Mouse (Mus musculus) brain, adult 2 months (tissue): ENCODE data around the gene Egln3.

Experiments
- DNase-seq: peaks from one replicate; pipeline ENCODE4 v3.0.0; 2011; ENCODE audit warnings: low read depth, low spot score

The Egln3 gene

DNA sequence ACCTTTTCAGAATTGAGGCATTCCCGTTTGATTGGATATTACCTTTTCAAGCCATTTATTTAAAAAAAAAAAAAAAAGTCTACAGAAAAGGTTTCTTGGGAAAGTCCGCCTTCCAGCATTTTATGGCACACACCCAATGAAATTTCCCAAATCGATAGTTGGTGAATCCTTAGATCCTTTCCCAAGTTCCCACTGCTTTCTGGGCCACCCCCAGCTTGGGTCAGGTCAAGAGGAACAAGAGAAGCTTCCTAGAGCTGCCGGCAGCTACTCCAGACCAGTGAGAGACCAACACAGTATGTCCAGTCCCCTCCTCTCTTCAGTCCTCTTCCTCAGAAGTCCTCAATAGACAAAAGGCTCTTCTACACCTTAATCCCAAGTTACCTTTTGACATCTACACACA lies 40.5 kb downstream of the Egln3 start:
- no peak for DNase-seq

- peak; percentile 35 for DNase-seq
These were observed 41.0 kb downstream of the Egln3 start for GRCm38 (mm10) chr12:54162637-54163131.

DNA sequence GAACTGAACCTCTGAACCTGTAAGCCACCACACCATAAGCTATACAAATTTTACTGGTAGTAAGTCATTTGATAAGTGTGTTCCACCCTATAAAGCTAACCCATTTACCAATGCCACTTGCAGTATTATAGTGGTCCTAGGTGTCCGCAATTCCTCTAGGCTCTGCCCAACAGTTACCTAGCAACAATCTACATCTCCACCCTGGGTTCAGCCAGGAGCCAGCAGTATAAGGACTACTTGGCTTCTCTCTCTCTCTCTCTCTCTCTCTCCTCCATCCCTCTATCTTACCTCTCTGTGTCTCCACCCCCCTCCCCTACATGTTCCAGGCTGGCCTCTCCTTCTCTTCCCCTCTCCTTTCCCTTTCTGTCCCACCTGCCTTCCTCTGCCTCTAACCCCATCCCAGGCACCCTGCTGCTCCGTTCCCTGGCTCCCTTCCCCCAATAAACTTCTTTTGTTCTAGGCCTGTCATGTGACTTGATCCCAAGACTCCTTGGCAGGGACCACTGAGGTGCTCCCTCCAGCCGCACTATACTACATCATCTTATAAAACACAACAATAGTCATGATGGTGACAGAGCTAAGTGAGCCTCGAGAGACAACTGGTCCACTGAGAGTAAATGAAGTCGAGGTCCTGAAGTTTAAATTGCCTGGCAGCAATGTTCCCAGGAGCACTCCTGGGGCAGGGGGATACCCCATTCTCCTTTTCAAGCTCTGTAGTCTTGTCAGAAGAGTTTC lies 42.0 kb downstream of the Egln3 start:
- no peak for DNase-seq

- no peak for DNase-seq
These were observed 43.4 kb downstream of the Egln3 start for GRCm38 (mm10) chr12:54160279-54160678.

- no peak for DNase-seq
These were observed 48.9 kb downstream of the Egln3 start for GRCm38 (mm10) chr12:54154771-54155170.

GRCm38 (mm10) chr12:54146943-54147556 lies 56.6 kb downstream of the Egln3 start:
- DNase-seq: peak; percentile 27
